Mouse (Mus musculus): ENCODE data around the gene Bri3.

DNA sequence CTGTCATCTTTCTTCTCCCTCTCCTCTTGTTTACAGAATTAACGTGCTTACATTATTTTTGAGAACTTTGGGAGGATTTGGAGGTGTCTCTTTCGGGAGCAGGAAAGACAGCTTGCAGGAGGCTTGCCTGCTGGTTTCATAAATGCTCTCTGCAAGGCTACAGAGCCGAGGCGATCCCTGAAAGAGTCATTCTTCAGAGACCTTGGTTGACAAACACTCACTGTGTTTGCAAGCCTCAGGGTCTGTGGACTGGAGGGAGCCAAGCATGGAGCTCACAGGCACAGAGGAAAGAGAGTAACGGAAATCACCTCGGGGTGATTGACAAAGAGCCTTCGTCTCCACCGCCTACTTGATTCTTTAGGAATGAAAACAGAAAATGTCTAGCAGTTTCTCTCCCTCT, 175.8 kb downstream of the Bri3 start:
- TF ChIP-seq EP300 (IDR thresholded peaks at IDR 0.05; ENCODE audit: insufficient read depth, low read depth, low read length): no peak
- TF ChIP-seq POLR2A (IDR thresholded peaks at IDR 0.05; ENCODE audit: insufficient read depth, low read depth, low read length): no peak
- no peak for TF ChIP-seq CTCF (IDR thresholded peaks at IDR 0.05)
